Mouse (Mus musculus) neural tube, embryonic 14.5 days (tissue): ENCODE measurements around the gene Xpnpep3. TPM values are rescaled to one million over a fixed set of nuclear protein-coding genes. Genes with fewer than 3 reads are reported as not detected.

Experiments
- ATAC-seq: fragments of 200-750 bp; cut with Nextera tagmentation; 2 replicates; pipeline ENCODE4 v1.8.0; 2017; ENCODE audit warnings: low read depth, mild to moderate bottlenecking, moderate TSS enrichment, moderate library complexity
- H3K27ac ChIP-seq: fragments of 300-500 bp; sonication (generic); 2 replicates; pipeline ENCODE4 v1.5.1; 2014; ENCODE audit warnings: low read depth, mild to moderate bottlenecking, control low read depth, low read length, moderate library complexity, mixed read lengths
- H3K27me3 ChIP-seq: fragments of 300-500 bp; sonication (generic); 2 replicates; pipeline ENCODE4 v1.6.1; 2014; ENCODE audit warnings: low read length; ENCODE audit not compliant: control insufficient read depth, insufficient read depth
- H3K36me3 ChIP-seq: fragments of 300-500 bp; sonication (generic); 2 replicates; pipeline ENCODE4 v1.6.1; 2014; ENCODE audit warnings: low read length, mixed read lengths; ENCODE audit not compliant: control insufficient read depth, insufficient read depth
- H3K4me1 ChIP-seq: fragments of 300-500 bp; sonication (generic); 2 replicates; pipeline ENCODE4 v1.6.1; 2014; ENCODE audit warnings: low read length; ENCODE audit not compliant: control insufficient read depth, insufficient read depth
- H3K4me2 ChIP-seq: fragments of 300-500 bp; sonication (generic); 2 replicates; pipeline ENCODE4 v1.6.1; 2014; ENCODE audit warnings: mild to moderate bottlenecking, low read depth, low read length, control low read depth
- H3K4me3 ChIP-seq: fragments of 300-500 bp; sonication (generic); 2 replicates; pipeline ENCODE4 v1.5.1; 2014; ENCODE audit warnings: low read depth, low read length, control low read depth, mixed read lengths
- H3K9ac ChIP-seq: fragments of 300-500 bp; sonication (generic); replicated peaks from 2 replicates; pipeline ENCODE4 v1.6.1; 2014; ENCODE audit warnings: low read depth, mild to moderate bottlenecking, control low read depth, low read length, mixed read lengths
- H3K9me3 ChIP-seq: fragments of 300-500 bp; sonication (generic); 2 replicates; pipeline ENCODE4 v1.6.1; 2016; ENCODE audit warnings: low read length; ENCODE audit not compliant: control insufficient read depth
- WGBS: fragments of 180-500 bp; shearing (Covaris S2); extraction: QIAGEN DNeasy Blood & Tissue Kit; methylation state at CpG from one replicate; pipeline ENCODE4 v1.1.7; 2014; 5-methylcytosine and 5-hydroxymethylcytosine counted together
- polyA plus RNA-seq: library from polyadenylated mRNA; unstranded; fragments of >200 nt; fragmentation: Nextera tagmentation; extraction: Ambion mirVana; gene quantifications from 2 replicates; pipeline ENCODE4 v1.2.1, GENCODE M21; 2014

Xpnpep3 gene
- polyA plus RNA-seq, result 6.6 and 8.0 TPM in 2 replicates

DNA sequence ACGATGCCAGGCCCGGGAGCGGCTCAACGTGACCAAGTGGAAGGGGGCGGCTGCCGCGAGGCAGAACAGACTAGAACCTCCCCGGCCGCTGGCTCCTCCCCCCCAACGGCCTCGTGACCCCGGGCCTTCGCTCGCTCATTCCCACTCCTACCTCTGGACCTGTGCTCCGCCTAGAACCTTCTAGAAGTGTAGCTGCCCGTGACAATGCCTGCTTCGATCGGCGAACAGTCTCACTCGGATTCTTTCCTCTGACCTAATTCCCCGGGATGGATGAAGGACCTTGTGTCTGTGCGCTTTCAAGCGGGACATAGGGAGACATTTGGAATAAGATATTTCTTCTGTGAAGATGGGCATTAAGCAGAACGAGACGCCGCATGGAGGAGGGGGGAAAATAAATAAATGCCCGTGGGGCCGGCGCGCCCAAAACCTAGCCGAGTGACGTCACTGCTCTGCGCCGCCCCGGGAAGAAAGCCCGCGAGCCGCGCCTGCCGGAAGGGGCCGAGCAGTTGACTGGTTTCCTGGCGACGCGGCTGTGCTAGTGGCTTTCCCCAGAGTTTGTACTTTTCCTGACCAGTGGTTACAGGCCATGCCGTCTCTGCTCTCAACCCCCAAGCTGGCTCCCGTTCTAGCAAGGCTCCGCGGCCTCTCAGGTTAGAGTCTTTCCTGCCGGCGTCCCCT is at the start of gene Xpnpep3, which contains the start of gene St13:
Gene Xpnpep3 (plus strand): TSS at position 501 of the 678 bp plus-strand sequence.
Gene St13 (minus strand): TSS at position 440 of the 678 bp plus-strand sequence.
- Histone ChIP-seq H3K4me2 (peak within 1 kb of the TSS; percentile 67), H3K9ac (peak within 1 kb of the TSS; percentile 86), H3K4me3 (peak within 1 kb of the TSS; percentile 95), H3K36me3 (no peaks in the 10 kb centered on the region), H3K9me3 (no peaks in the 10 kb centered on the region), H3K27me3 (no peaks in the 10 kb centered on the region), H3K27ac (peak within 1 kb of the TSS; percentile 96), H3K4me1 (peaks cover 15% of the 10 kb centered on the region; the same call in 1 of the 2 replicates)
- under 1% methylated on average over 50 of the region's 50 CpGs for WGBS
- peak; percentile 100 for ATAC-seq

DNA sequence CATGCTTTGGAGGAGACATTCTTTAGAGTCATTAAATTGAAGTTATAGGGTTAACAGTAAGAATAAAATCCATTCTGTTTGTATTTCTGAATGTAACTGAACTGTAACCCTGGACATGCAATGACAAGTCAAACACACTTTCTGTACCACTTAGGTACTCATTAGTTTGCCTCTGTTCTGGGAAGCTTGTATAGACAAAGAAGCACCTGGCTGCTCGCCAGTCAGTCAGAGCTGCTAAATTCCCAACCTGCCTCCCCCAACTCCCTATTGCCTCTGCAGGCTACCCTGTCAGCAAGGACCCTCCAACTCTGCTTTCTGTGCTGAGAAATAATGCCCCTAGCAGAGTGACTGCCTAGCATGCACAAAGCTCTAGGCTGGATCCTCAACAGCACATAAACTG is 49.5 kb upstream of the Xpnpep3 start:
- 72% methylated on average over 1 of the region's 1 CpGs for WGBS
- no peak overlapping the region for H3K4me3 ChIP-seq
- no peaks in the 10 kb centered on the region for H3K4me1 ChIP-seq
- no peak for ATAC-seq
- H3K36me3 ChIP-seq, result no peaks in the 10 kb centered on the region
- no peaks in the 10 kb centered on the region for H3K27me3 ChIP-seq
- H3K9ac ChIP-seq, result no peak overlapping the region
- H3K4me2 ChIP-seq, result no peak overlapping the region
- no peak overlapping the region for H3K27ac ChIP-seq
- H3K9me3 ChIP-seq, result no peaks in the 10 kb centered on the region

DNA sequence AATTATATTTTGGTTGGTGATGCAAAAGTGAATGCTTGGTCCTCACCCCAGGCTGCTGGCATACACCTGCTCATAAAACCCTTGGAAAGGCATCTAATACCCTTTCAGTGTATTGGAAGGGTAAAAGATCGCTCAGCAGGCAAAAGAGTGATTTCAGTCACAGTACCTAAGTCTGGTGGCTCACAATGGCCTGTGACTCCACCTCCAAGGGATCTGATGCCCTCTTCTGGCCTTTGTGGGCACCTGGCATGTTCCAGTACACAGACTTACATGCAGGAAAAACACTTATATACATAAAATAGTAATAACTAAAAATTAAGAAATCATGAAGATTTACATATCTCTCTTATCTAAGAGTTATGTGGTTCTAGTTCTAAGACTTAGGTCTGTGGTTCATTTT is 47.3 kb upstream of the Xpnpep3 start:
- H3K4me1 ChIP-seq, result 0 out of 2 replicates have a peak, but pooled peaks cover 5% of the 10 kb centered on the region
- ATAC-seq, result no peak
- H3K4me2 ChIP-seq, result no peak overlapping the region
- 75% methylated on average over 1 of the region's 1 CpGs for WGBS
- H3K4me3 ChIP-seq, result no peak overlapping the region
- no peak overlapping the region for H3K9ac ChIP-seq
- H3K9me3 ChIP-seq, result no peaks in the 10 kb centered on the region
- H3K27ac ChIP-seq, result no peak overlapping the region
- H3K36me3 ChIP-seq, result no peaks in the 10 kb centered on the region
- H3K27me3 ChIP-seq, result no peaks in the 10 kb centered on the region

- 66% methylated on average over 3 of the region's 3 CpGs for WGBS
- Histone ChIP-seq H3K4me2 (no peak overlapping the region), H3K9me3 (no peaks in the 10 kb centered on the region), H3K9ac (no peak overlapping the region), H3K4me1 (peaks cover 12% of the 10 kb centered on the region), H3K27me3 (no peaks in the 10 kb centered on the region), H3K4me3 (no peak overlapping the region), H3K36me3 (no peaks in the 10 kb centered on the region), H3K27ac (no peak overlapping the region)
- no peak for ATAC-seq
These were observed 44.7 kb upstream of the Xpnpep3 start for GRCm38 (mm10) chr15:81355146-81355761.

DNA sequence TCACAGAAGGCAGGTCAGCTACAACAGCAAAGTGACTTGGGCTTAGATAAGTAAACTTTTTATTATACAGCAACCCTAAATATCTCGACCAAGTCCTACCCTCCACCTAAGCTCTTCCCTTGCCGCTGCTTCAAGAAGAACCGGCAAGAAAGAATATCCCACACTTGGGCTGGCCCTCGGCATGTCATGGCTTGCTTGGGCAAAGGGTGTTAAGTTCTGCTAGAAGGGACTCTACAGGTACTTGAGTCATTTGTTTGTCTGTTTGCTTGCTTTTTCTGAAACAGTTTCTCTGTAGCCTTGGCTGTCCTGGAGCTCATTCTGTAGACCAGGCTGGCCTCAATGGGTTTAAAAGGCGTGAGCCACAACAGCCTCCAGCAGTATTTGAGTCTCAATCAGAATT is 43.0 kb upstream of the Xpnpep3 start:
- Histone ChIP-seq H3K4me3 (no peak overlapping the region), H3K4me2 (no peak overlapping the region), H3K9ac (no peak overlapping the region), H3K27me3 (no peaks in the 10 kb centered on the region), H3K9me3 (no peaks in the 10 kb centered on the region), H3K36me3 (no peaks in the 10 kb centered on the region), H3K4me1 (peaks cover 19% of the 10 kb centered on the region), H3K27ac (no peak overlapping the region)
- no peak for ATAC-seq
- WGBS, result 19% methylated on average over 5 of the region's 5 CpGs

DNA sequence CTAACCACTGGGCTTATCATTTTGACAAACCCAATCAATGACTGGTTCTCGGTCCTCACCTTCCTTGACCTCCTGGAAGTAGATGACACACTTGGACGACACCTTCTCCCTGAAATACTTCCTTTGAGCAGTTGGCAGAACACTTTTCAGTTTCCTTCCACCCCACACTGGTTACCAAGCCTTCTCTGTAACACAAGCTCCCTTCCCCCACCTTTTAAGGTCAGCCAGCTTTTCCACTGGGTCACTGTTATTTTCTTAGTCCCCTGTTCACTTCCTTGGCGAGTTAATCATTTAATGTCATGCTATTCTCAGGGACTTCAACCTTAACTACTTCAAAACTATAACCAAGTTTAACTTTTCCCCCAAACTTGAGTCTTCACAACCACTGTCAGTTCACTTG is 41.0 kb upstream of the Xpnpep3 start:
- no peak overlapping the region for H3K4me3 ChIP-seq
- no peak overlapping the region for H3K4me2 ChIP-seq
- H3K4me1 ChIP-seq, result peaks cover 19% of the 10 kb centered on the region
- ATAC-seq, result no peak
- no peaks in the 10 kb centered on the region for H3K9me3 ChIP-seq
- no peak overlapping the region for H3K27ac ChIP-seq
- H3K36me3 ChIP-seq, result peaks cover 11% of the 10 kb centered on the region
- H3K9ac ChIP-seq, result no peak overlapping the region
- 88% methylated on average over 3 of the region's 3 CpGs for WGBS
- H3K27me3 ChIP-seq, result no peaks in the 10 kb centered on the region

DNA sequence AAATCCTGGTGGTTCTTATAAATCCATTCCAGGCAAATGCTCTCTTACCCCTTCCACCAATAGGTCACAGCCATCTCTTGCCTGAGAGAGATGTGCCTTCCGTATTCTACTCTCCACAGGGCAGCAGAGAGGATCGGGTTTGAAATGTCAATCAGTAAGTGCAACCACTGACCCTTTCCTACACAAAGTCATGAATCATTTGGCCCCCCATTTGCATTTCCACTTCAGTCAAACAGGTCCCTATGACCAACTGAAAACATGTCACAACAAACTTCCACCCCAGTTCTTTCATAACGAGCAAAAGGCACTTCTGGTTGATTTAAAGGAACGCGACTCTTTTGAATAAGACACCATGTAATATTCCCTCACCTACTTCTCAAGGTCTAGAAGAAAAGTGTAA is 40.5 kb upstream of the Xpnpep3 start:
- Histone ChIP-seq H3K4me2 (peak overlapping the region; percentile 82), H3K4me3 (no peak overlapping the region)
- WGBS, result 85% methylated on average over 5 of the region's 5 CpGs

DNA sequence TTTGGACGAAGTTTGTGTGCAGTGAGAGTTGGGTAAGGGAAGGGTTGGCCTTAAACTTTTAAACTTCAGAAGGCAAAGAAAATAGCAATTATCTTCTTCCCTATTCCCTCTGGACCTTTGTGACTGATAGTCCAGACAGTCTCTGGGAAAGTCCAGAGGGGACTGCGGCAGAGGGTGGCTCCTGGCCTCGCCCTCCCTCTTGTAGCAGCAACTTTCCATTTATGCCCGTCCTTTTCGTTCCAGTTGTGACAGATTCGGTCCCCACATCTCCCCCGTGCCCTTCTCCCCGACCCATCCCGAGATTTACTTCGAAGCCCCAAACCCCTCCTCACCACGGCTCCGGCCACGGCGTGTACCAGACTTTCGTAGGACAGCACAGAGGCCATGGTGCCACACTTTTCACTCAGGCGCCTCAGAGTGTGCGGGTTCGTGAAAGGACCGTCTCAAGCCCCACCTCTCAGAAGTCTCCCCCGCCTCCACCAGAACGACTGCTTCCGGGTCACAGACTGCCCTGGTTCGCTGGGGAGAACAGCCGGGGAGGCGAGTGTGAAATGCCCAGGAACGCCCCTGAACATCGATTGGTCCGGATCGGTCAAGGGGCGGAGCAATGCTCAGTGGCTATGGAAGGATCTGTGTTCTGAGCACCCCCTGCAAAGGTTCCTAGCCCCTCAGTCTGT is 39.5 kb upstream of the Xpnpep3 start, which contains the start of gene Slc25a17:
Gene Slc25a17 (minus strand): TSS at position 468 of the 677 bp plus-strand sequence.
- H3K4me2 ChIP-seq, result peak within 1 kb of the TSS; percentile 82
- peak within 1 kb of the TSS; percentile 63 for H3K9ac ChIP-seq
- H3K9me3 ChIP-seq, result no peaks in the 10 kb centered on the region
- ATAC-seq, result peak; percentile 99
- H3K4me3 ChIP-seq, result peak within 1 kb of the TSS; percentile 60
- H3K4me1 ChIP-seq, result peaks cover 19% of the 10 kb centered on the region
- peak within 1 kb of the TSS; percentile 70 for H3K27ac ChIP-seq
- H3K36me3 ChIP-seq, result peaks cover 26% of the 10 kb centered on the region
- 1% methylated on average over 30 of the region's 30 CpGs for WGBS
- no peaks in the 10 kb centered on the region for H3K27me3 ChIP-seq

More for the DNA sequence above, 40.5 kb upstream of the Xpnpep3 start:
- Histone ChIP-seq H3K4me1 (peaks cover 19% of the 10 kb centered on the region), H3K27me3 (no peaks in the 10 kb centered on the region), H3K9me3 (no peaks in the 10 kb centered on the region), H3K9ac (no peak overlapping the region), H3K36me3 (peaks cover 16% of the 10 kb centered on the region), H3K27ac (no peak overlapping the region)
- ATAC-seq, result no peak

- no peaks in the 10 kb centered on the region for H3K27me3 ChIP-seq
- H3K9me3 ChIP-seq, result no peaks in the 10 kb centered on the region
- no peak overlapping the region for H3K9ac ChIP-seq
- H3K4me1 ChIP-seq, result peaks cover 19% of the 10 kb centered on the region
- H3K4me3 ChIP-seq, result peak overlapping the region; percentile 60
- peak overlapping the region; percentile 69; the same call in 1 of the 2 replicates for H3K27ac ChIP-seq
- ATAC-seq, result no peak; the same call in 1 of the 2 replicates
- H3K4me2 ChIP-seq, result peak overlapping the region; percentile 82
- H3K36me3 ChIP-seq, result peaks cover 32% of the 10 kb centered on the region
- WGBS, result 39% methylated on average over 6 of the region's 6 CpGs
These were observed 38.9 kb upstream of the Xpnpep3 start for GRCm38 (mm10) chr15:81361022-81361404.
